Mouse (Mus musculus) frontal cortex, adult (tissue): ENCODE results near the gene Spink4.

Experiments
- ATAC-seq: cut with Nextera tagmentation; 2 replicates; pipeline ENCODE4 v1.9.2; 2017; ENCODE audit warnings: mild to moderate bottlenecking, moderate library complexity, mixed read lengths; ENCODE audit not compliant: low TSS enrichment

Spink4 gene

GRCm38 (mm10) chr4:40919785-40920184 lies at the start of gene Spink4:
Gene Spink4, plus strand, starts transcription at chr4:40920052.
- ATAC-seq, result no peak

DNA sequence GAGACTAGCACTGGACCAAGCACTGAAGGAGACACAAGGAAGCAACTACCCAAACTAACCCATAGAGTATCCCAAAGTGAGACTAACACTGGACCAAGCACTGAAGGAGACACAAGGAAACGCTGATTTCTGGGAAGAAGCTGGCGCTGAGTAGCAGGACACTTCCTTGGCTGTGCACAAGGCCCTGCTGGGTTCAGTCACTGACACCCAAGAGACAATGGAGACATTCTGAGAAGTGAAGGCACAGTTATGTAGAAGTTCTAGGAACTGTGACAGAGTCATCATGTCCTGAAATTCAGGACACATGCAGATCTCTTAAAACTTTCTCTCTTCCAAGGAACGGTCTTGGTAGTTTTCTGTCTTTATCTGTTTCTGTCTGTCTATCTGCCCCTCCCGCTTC lies 49.6 kb upstream of the Spink4 start:
- ATAC-seq, result no peak

GRCm38 (mm10) chr4:40872129-40872528 lies 47.7 kb upstream of the Spink4 start:
- no peak for ATAC-seq

DNA sequence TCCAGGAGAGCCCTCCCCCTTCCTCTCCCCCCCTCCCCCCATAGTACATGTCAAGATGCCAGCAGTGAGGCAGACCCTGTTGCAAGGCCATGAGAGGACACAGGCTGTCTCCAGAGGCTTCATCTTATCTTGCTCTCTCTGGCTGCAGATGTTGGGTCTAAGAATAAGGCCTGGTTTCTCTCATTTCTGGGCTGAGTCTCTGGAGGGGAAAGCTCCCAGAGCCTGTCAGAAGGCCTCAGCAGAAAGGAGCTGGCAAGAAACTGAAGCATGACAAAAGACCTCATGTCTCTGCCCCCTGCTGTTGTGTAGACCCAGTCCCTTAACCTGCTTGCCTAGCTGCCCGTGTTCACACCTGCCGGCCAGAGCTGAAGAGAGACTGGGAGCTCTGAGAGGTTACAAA lies 46.5 kb upstream of the Spink4 start:
- no peak for ATAC-seq

DNA sequence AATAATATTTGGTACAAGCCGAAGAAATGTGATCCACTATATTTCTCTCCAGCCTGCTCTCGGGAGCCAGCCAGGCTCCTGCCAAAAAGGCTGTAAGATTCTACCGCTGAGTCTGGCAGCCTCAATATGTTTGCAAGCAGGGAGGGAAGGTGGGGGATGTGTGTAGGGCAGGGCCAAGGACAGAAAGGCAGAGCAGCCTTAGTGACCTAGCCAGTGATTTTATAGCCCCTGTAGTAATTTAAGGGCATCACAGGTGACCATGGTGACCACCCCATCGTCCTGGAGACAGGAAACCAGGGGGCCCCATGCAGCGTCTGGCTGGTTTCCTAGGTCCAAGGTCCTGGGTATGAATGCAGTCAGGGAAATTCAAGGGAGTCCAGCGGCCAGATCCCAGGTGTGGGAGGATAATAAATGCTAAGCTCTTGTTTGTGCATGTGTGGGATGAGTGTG lies 45.7 kb upstream of the Spink4 start:
- peak; percentile 33 for ATAC-seq

GRCm38 (mm10) chr4:40874794-40875552 lies 44.9 kb upstream of the Spink4 start:
- no peak for ATAC-seq

DNA sequence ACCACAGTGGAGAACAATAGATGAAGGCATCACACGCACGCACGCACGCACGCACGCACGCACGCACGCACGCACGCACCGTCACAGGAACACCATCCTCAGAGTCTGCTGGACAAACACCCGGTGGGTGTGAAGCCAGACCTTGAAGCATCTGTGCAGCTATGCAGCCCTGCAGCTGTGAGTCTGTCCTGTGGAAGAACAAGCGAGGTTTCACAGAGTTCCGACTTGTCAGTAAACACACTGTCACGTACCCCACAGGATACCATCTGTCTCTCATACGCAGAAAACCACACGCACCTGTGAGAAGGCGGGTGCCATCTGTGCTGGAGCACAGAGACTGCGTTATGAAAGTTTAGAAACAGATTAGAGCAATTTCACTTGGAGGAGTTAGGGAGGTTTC lies 44.0 kb upstream of the Spink4 start:
- ATAC-seq, result peak; percentile 86

DNA sequence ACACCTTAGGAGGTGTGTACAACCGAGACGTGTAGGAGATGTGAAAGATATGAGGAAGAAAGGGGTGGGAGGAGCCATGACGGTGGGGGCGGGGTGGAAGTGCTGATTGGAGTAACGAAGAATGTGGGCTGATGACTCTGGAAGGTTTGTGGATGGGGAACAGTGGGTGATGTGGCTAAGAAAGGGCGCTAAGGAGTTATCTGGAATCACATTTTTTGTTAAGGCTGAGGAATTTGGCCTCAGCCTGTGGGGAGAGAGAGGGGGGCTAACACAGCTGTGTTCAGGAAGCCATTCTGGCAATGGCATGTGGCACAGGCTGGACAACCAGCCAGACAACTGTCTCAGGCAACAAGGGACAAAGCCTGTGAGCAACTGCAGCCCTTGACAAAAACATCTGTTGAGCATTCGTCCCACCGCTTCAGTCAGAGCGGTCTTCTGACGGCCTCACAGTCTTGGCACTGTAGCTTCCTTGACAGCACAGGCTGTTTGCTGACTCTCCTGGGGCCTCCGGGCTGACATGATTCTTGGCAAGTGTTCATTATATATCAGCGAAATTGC lies 43.0 kb upstream of the Spink4 start:
- no peak for ATAC-seq

DNA sequence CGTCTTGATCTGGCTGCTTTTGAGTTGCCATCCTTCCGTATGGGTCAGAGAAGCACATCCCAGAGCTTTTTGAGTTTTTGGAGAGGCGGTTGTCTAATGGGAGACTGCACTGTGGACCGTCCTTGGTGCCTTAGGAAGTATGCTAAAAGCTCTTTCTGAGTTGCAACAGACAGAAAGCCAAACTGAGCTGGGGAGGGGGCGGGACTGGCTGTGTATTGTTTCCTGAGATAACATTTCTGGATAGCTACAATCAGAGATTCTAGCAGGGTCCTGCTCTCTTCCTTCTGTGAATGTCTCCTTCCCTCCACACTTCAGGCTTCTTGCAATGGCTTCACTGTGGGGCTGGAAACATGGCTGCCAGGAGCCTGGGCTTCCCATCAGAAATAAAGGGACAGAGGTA lies 42.3 kb upstream of the Spink4 start:
- ATAC-seq, result no peak

GRCm38 (mm10) chr4:40883200-40883599 lies 36.7 kb upstream of the Spink4 start:
- ATAC-seq, result peak; percentile 53

DNA sequence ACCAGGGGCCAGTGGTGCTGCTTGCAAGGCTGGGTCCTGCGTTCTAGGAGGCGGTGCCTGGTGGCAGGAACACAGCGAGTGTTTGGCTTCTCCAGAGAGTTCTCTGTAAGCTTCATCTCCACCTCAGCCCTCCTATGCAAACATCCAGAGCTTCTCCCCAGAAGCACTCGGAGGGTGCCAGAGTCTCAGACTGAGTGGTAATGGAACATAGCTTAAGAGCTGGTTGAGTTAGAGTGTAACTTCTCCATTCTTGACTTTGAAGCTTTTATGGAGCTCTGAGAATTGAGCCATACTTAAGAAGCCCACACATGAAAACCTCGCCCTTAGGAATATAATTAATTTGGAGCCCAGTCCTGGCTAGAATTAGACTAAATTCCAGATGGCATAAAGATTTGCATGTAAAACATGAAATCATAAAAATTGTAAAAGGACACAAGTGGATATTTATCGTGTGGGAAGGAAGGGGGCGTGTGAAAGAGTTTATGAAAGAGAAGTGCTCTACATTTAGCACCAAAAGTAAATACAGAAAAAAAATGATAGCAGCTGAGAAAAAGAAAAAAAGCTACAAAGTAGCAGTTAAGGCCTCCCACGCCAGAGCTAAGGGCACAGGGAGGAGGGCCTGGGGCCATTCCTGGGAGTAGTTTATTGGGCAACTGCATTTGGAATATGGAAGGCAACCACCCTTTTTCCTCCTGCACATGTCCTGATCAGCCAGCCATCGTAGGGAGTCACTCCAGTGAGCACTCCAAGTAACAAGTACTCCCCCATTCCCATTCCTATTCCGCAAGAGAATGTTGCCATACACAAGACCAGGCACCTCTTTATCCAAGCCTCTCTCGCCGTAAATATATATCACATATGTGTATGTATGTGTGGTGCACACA lies 35.3 kb upstream of the Spink4 start:
- peak; percentile 58 for ATAC-seq

GRCm38 (mm10) chr4:40885166-40885525 lies 34.7 kb upstream of the Spink4 start:
- ATAC-seq, result 0 out of 2 replicates have a peak, but pooled peaks have one; percentile 28

GRCm38 (mm10) chr4:40885883-40886282 lies 34.0 kb upstream of the Spink4 start:
- ATAC-seq, result no peak

GRCm38 (mm10) chr4:40888839-40889238 lies 31.0 kb upstream of the Spink4 start:
- no peak for ATAC-seq

DNA sequence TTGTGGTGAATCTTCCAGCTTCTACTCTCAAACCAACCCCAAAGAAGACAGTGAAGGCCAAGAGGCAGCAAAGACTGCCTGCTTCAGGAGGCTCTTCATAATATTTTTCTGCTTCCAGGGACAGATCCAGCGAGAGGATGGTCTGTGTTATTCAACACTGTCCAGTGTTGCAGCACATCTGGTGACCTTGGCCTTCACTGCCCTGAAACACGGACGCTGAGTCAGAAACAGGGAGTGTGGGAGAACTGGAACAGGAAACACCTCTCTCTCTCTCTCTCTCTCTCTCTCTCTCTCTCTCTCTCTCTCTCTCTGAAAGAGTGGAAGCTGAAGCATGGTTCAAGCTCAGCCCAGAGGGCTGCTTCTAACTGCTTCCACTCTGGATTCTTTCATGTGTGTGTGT lies 30.6 kb upstream of the Spink4 start:
- no peak for ATAC-seq

GRCm38 (mm10) chr4:40889983-40890382 lies 29.9 kb upstream of the Spink4 start:
- ATAC-seq, result peak; percentile 57

DNA sequence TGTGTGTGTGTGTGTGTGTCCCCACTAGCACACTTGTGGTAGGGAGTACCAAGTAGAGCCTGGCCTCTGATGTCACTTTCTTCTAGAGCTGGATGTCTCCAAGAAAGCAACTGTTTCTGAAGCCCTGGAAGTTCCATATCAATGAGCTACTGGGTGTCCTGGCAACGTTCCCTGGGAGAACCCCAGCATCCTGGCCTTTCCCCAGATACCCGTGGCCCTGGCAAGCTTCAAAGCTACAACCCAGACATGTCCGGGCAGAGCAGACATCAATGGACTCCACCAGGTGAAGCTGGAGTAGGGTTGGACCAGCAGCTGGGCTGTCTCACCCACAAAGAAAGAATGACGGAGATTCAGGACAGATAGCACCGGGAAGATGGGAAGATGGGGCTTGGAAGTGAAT lies 28.6 kb upstream of the Spink4 start:
- ATAC-seq, result no peak

DNA sequence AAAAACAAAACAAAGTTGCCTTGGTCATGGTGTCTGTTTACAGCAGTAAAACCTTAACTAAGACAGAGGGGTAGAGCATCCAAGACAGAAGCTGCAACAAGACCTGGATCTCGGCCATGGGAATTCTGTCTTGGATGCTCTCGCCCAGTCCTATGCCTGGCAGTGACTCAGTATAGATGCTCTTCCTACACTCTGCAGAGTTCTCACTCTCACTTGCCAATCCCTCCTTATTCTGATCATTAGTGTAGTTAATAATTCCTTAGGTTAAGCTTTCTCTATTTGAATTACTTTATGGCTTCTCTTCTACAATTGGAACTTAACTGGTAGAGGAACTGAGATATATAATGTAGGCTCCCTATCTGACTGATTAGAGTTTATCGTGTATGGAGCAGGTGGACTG lies 24.7 kb upstream of the Spink4 start:
- ATAC-seq, result no peak

- ATAC-seq, result no peak
Observed at GRCm38 (mm10) chr4:40895646-40896045, 24.2 kb upstream of the Spink4 start.

DNA sequence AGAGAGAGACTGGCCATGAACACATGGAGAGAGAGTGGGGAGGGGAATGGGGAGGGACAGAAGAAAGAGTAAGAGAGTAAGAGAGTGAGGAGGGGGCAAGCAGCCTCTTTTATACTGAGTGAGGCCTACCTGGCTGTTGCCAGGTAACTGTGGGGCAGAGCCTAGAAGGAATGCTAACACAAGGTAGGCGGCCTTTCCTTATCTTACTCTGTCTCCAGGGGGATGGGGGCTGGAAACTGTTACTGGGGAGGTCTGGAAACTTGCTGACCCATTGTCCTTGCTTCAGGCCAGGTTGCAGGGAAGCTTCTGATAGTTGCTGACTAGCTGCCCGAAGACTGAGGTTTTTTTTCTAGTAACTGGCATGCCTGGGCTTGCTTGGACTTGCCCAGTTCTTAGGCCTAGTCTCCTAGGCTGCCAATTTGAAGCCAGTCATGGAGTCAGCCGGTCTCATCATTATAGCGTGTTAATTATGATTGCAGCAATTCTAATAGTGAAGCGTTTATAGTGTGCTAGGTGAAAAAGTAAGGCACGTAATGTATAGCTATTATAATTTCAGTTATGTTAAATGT lies 21.3 kb upstream of the Spink4 start:
- ATAC-seq, result no peak

DNA sequence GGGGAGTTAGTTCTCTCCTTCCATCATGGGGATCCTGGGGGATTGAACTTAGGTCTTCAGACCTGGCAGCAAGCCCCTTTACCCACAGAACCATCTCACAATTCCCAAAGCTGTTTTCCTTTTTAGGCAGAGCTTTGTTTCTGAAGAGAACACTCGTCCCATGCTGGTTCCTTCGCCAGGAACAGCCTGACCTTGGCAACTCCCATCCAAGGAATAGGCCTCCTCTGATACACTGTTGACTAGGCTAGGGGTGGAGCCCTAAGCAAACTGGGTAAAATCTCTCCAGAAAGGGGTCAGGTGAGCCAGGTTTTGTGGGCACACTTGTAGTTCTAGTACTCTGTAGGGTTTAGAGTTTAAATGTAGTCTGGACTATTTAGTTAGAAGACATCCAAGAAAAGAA lies 20.6 kb upstream of the Spink4 start:
- no peak for ATAC-seq

GRCm38 (mm10) chr4:40900071-40900470 lies 19.8 kb upstream of the Spink4 start:
- no peak for ATAC-seq
